Mouse (Mus musculus) liver, adult (tissue): ENCODE measurements around the gene Supt16.

ENCODE experiments used
- GATA4 ChIP-seq: IDR thresholded peaks from 2 replicates; pipeline ENCODE4 v1.6.1; 2014; ENCODE audit warnings: mild to moderate bottlenecking, low read length; ENCODE audit not compliant: insufficient replicate concordance

The Supt16 gene

GRCm38 (mm10) chr14:52118456-52118822 is 78.8 kb downstream of the Supt16 start:
- no peak for TF ChIP-seq GATA4

GRCm38 (mm10) chr14:52117241-52117640 is 80.0 kb downstream of the Supt16 start:
- TF ChIP-seq GATA4 = no peak

- TF ChIP-seq GATA4 = no peak
Measured at GRCm38 (mm10) chr14:52114101-52114500, 83.1 kb downstream of the Supt16 start.
